Mouse (Mus musculus): ENCODE results near the gene Hist1h2bh. TPM values are rescaled to one million over a fixed set of nuclear protein-coding genes. Genes with fewer than 3 reads are reported as not detected.
"Not testable (repeated sequence)": the region's sequence is repeated elsewhere in the genome, so short reads cannot be mapped to it uniquely, and the experiment has no call there.

The Hist1h2bh gene
- polyA plus RNA-seq, 1 experiment from 2014 or later = not detected

GRCm38 (mm10) chr13:23574546-23575170 lies 31.5 kb upstream of the Hist1h2bh start:
- not testable (repeated sequence) for H3K27me3 ChIP-seq (ENCODE audit: control insufficient read depth, insufficient read depth, low read length); H3K9me3 ChIP-seq (ENCODE audit: control insufficient read depth, low read length); H3K36me3 ChIP-seq (replicated peaks; ENCODE audit: control insufficient read depth, insufficient read depth); H3K9ac ChIP-seq; ATAC-seq (ENCODE audit: low FRiP score)
- Histone ChIP-seq H3K4me2 (replicated peaks) (peak overlapping the region; percentile 67), H3K4me1 (replicated peaks; ENCODE audit: control insufficient read depth, insufficient read depth, low read length) (peaks cover 36% of the 10 kb centered on the region), H3K27ac (peak overlapping the region; percentile 87), H3K4me3 (replicated peaks; ENCODE audit: low read length) (peak overlapping the region; percentile 35)
- DNase-seq (ENCODE audit: low spot score) = peak; percentile 37
- WGBS = under 1% methylated on average over 6 of the region's 39 CpGs

GRCm38 (mm10) chr13:23573898-23574524 lies 30.8 kb upstream of the Hist1h2bh start, which contains the start of the genes Hist1h2bf and Hist1h2ad:
TSS of gene Hist1h2bf (minus strand) at chr13:23574196.
TSS of gene Hist1h2ad (plus strand) at chr13:23574381.
- Histone ChIP-seq H3K9ac (peak within 1 kb of the TSS; percentile 28), H3K4me1 (replicated peaks; ENCODE audit: control insufficient read depth, insufficient read depth, low read length) (peaks cover 36% of the 10 kb centered on the region), H3K4me3 (replicated peaks; ENCODE audit: low read length) (peak within 1 kb of the TSS; percentile 35), H3K4me2 (replicated peaks) (peak within 1 kb of the TSS; percentile 67), H3K27ac (peak within 1 kb of the TSS; percentile 87)
- not testable (repeated sequence) for H3K27me3 ChIP-seq (ENCODE audit: control insufficient read depth, insufficient read depth, low read length); H3K9me3 ChIP-seq (ENCODE audit: control insufficient read depth, low read length); H3K36me3 ChIP-seq (replicated peaks; ENCODE audit: control insufficient read depth, insufficient read depth)
- ATAC-seq (ENCODE audit: low FRiP score) = peak; percentile 93
- under 1% methylated on average over 24 of the region's 42 CpGs for whole genome bisulfite sequencing
- peak; percentile 96 for DNase-seq (ENCODE audit: low spot score)

- DNase-seq (ENCODE audit: low spot score); H3K36me3 ChIP-seq (replicated peaks; ENCODE audit: control insufficient read depth, insufficient read depth); H3K9me3 ChIP-seq (ENCODE audit: control insufficient read depth, low read length); H3K27me3 ChIP-seq (ENCODE audit: control insufficient read depth, insufficient read depth, low read length); ATAC-seq (ENCODE audit: low FRiP score): not testable (repeated sequence)
- Histone ChIP-seq H3K4me3 (replicated peaks; ENCODE audit: low read length) (peak overlapping the region; percentile 35), H3K4me1 (replicated peaks; ENCODE audit: control insufficient read depth, insufficient read depth, low read length) (peaks cover 36% of the 10 kb centered on the region), H3K27ac (peak overlapping the region; percentile 85), H3K4me2 (replicated peaks) (peak overlapping the region; percentile 67), H3K9ac (peak overlapping the region; percentile 28)
- WGBS = 8% methylated on average over 18 of the region's 20 CpGs
These were observed 30.1 kb upstream of the Hist1h2bh start for GRCm38 (mm10) chr13:23573034-23573897.

DNA sequence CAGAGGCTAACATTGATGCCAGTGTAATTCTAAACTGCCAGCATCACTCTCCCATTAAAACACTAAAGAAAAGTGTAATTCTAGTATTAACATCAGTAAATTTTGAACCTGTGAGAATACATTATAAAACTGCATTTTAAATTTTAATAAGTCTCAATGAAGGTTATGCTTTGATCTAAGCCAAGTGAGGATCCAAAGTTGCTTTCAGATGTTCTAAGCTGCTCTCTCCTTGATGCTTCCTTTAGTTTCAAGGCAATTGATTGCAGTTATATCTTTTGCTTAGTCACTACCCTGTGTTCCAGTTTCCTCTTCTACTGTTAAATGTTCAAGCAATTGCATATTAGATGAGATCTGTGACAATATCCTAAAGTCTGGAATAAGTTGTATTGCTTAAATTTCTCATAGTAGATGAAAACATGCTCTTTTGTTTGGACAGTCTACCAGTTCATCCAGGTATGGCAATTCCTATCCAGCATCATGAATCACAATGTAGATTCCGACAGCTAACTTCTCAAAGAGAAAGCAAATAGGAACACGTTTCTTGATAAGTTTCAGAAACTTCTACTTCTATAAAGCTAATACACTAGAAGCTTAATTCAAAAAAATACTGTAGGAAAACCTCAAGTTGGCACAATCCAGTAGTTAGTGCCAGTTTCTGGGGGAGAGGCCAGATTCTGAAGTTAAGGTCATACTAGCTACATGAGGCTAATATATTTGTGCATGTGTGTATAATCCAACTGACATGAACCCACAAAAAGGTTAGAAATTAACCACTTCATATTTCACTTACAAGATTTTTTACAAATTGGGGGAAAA lies 29.2 kb upstream of the Hist1h2bh start:
- no peaks in the 10 kb centered on the region for H3K9me3 ChIP-seq (ENCODE audit: control insufficient read depth, low read length)
- H3K9ac ChIP-seq = peak overlapping the region; percentile 63
- DNase-seq (ENCODE audit: low spot score) (no peak), ATAC-seq (ENCODE audit: low FRiP score) (no peak)
- no peaks in the 10 kb centered on the region for H3K27me3 ChIP-seq (ENCODE audit: control insufficient read depth, insufficient read depth, low read length)
- H3K4me2 ChIP-seq (replicated peaks) = peak overlapping the region; percentile 67
- peak overlapping the region; percentile 35 for H3K4me3 ChIP-seq (replicated peaks; ENCODE audit: low read length)
- H3K27ac ChIP-seq = peak overlapping the region; percentile 85
- WGBS = 45% methylated on average over 2 of the region's 2 CpGs
- H3K36me3 ChIP-seq (replicated peaks; ENCODE audit: control insufficient read depth, insufficient read depth) = no peaks in the 10 kb centered on the region
- H3K4me1 ChIP-seq (replicated peaks; ENCODE audit: control insufficient read depth, insufficient read depth, low read length) = peaks cover 36% of the 10 kb centered on the region

GRCm38 (mm10) chr13:23571504-23572217 lies 28.5 kb upstream of the Hist1h2bh start:
- peaks cover 33% of the 10 kb centered on the region for H3K4me1 ChIP-seq (replicated peaks; ENCODE audit: control insufficient read depth, insufficient read depth, low read length)
- not testable (repeated sequence) for H3K9me3 ChIP-seq (ENCODE audit: control insufficient read depth, low read length); H3K27me3 ChIP-seq (ENCODE audit: control insufficient read depth, insufficient read depth, low read length); ATAC-seq (ENCODE audit: low FRiP score); H3K36me3 ChIP-seq (replicated peaks; ENCODE audit: control insufficient read depth, insufficient read depth)
- H3K4me2 ChIP-seq (replicated peaks) = peak overlapping the region; percentile 67
- H3K9ac ChIP-seq = peak overlapping the region; percentile 63
- WGBS = 1% methylated on average over 11 of the region's 34 CpGs
- peak; percentile 51 for DNase-seq (ENCODE audit: low spot score)
- peak overlapping the region; percentile 85 for H3K27ac ChIP-seq
- peak overlapping the region; percentile 32 for H3K4me3 ChIP-seq (replicated peaks; ENCODE audit: low read length)

- Histone ChIP-seq H3K4me1 (replicated peaks; ENCODE audit: control insufficient read depth, insufficient read depth, low read length) (peaks cover 27% of the 10 kb centered on the region), H3K36me3 (replicated peaks; ENCODE audit: control insufficient read depth, insufficient read depth) (no peaks in the 10 kb centered on the region), H3K27ac (peak within 1 kb of the TSS; percentile 85), H3K9ac (peak within 1 kb of the TSS; percentile 63), H3K9me3 (ENCODE audit: control insufficient read depth, low read length) (no peaks in the 10 kb centered on the region), H3K27me3 (ENCODE audit: control insufficient read depth, insufficient read depth, low read length) (no peaks in the 10 kb centered on the region), H3K4me3 (replicated peaks; ENCODE audit: low read length) (peak within 1 kb of the TSS; percentile 32), H3K4me2 (replicated peaks) (peak within 1 kb of the TSS; percentile 67)
- WGBS = under 1% methylated on average over 18 of the region's 18 CpGs
- DNase-seq (ENCODE audit: low spot score) = peak; percentile 90
- peak; percentile 93 for ATAC-seq (ENCODE audit: low FRiP score)
These were observed 27.9 kb upstream of the Hist1h2bh start, which contains the start of the genes Hist1h2ae and Hist1h2bg for GRCm38 (mm10) chr13:23571022-23571503. TSS of gene Hist1h2ae (minus strand) at chr13:23571220. TSS of gene Hist1h2bg (plus strand) at chr13:23571396.

DNA sequence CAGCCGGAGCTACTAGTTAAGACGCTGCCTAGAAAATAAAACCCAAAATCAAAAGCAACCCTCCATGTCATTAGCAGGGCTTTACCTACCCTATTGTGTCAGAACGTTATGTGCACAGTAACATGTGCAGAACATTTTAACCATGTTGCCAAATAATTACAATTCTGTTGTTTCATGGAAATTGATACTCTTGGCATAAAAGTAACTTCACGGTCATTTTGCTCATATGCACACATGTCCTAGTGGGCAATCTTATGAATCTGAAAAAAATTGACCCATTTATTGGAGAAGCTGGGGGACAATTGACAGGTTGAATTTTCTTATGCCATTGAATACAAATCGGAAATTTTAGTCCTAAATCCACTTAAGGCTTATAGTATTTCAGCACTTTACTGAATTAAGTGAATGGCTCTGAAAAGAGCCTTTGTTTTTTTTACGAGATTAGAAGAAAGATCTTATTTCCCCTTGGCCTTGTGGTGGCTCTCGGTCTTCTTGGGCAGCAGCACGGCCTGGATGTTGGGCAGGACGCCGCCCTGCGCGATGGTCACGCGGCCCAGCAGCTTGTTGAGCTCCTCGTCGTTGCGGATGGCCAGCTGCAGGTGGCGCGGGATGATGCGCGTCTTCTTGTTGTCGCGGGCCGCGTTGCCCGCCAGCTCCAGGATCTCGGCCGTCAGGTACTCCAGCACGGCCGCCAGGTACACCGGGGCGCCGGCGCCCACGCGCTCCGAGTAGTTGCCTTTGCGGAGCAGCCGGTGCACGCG lies 27.2 kb upstream of the Hist1h2bh start:
- not testable (repeated sequence) for H3K27me3 ChIP-seq (ENCODE audit: control insufficient read depth, insufficient read depth, low read length); H3K36me3 ChIP-seq (replicated peaks; ENCODE audit: control insufficient read depth, insufficient read depth); DNase-seq (ENCODE audit: low spot score); H3K9me3 ChIP-seq (ENCODE audit: control insufficient read depth, low read length); ATAC-seq (ENCODE audit: low FRiP score)
- H3K4me2 ChIP-seq (replicated peaks) = peak overlapping the region; percentile 67
- peak overlapping the region; percentile 85 for H3K27ac ChIP-seq
- peak overlapping the region; percentile 56 for H3K9ac ChIP-seq
- 2% methylated on average over 22 of the region's 41 CpGs for WGBS
- peak overlapping the region; percentile 32 for H3K4me3 ChIP-seq (replicated peaks; ENCODE audit: low read length)
- peaks cover 25% of the 10 kb centered on the region for H3K4me1 ChIP-seq (replicated peaks; ENCODE audit: control insufficient read depth, insufficient read depth, low read length)
